Mouse (Mus musculus) erythroblast, embryonic 14.5 days (primary cell): ENCODE results near the gene Mcoln2.

Experiments
- GATA1 ChIP-seq: IDR thresholded peaks from 2 replicates; pipeline ENCODE4 v1.6.1; 2012; ENCODE audit warnings: low read length, inconsistent platforms, mixed read lengths
- TAL1 ChIP-seq: IDR thresholded peaks from 3 replicates; pipeline ENCODE4 v1.6.1; 2012; ENCODE audit warnings: low read length, inconsistent platforms, mixed read lengths

GRCm38 (mm10) chr3:146207440-146207839, 57.8 kb downstream of the Mcoln2 start:
- no peak for TF ChIP-seq TAL1
- TF ChIP-seq GATA1 = no peak
